Mouse (Mus musculus) granulocyte monocyte progenitor cell, adult 5-6 weeks (primary cell): ENCODE data around the gene Grin2d. TPM values are rescaled to one million over a fixed set of nuclear protein-coding genes. Genes with fewer than 3 reads are reported as not detected.
"Not testable (repeated sequence)": the region's sequence is repeated elsewhere in the genome, so short reads cannot be mapped to it uniquely, and the experiment has no call there.

Experiments used
- ATAC-seq: replicated peaks from 2 replicates; pipeline ENCODE4 v1.8.0; 2016; ENCODE audit warnings: mild to moderate bottlenecking, moderate TSS enrichment, inconsistent platforms; ENCODE audit not compliant: poor library complexity, severe bottlenecking
- total RNA-seq, 2 experiments: library from RNA; stranded (forward) in 1 of 2; stranded (reverse) in 1 of 2; fragments of 200-712, 200-1000 nt in 1 of 2; fragments of >200 nt in 1 of 2; fragmentation: Nextera tagmentation in 1 of 2; gene quantifications; 2 replicates each; pipeline ENCODE4 v1.2.3; 2014 to 2017

Grin2d gene
- total RNA-seq, 2 experiments from 2014 or later: not detected

- peak; percentile 54 for ATAC-seq
These were observed 23.4 kb upstream of the Grin2d start for GRCm38 (mm10) chr7:45901562-45901961.

GRCm38 (mm10) chr7:45898125-45898524, 19.9 kb upstream of the Grin2d start:
- not testable (repeated sequence) for ATAC-seq

- ATAC-seq: peak; percentile 52
These were observed 19.1 kb upstream of the Grin2d start for GRCm38 (mm10) chr7:45897258-45897757.

GRCm38 (mm10) chr7:45896517-45897257, 18.5 kb upstream of the Grin2d start, which contains the start of the genes Syngr4 and Tmem143:
Gene Syngr4 (minus strand): TSS chr7:45896714.
Gene Tmem143 (plus strand): TSS chr7:45896941.
- peak; percentile 85 for ATAC-seq

- ATAC-seq: no peak
These were observed 17.8 kb upstream of the Grin2d start for GRCm38 (mm10) chr7:45895931-45896516.

- ATAC-seq: no peak
These were observed 14.5 kb upstream of the Grin2d start for GRCm38 (mm10) chr7:45892651-45893050.

- peak; percentile 51 for ATAC-seq
These were observed 9.1 kb upstream of the Grin2d start for GRCm38 (mm10) chr7:45887246-45887645.

- no peak for ATAC-seq
These were observed 2.8 kb upstream of the Grin2d start for GRCm38 (mm10) chr7:45881011-45881410.

GRCm38 (mm10) chr7:45880531-45880930, 2.4 kb upstream of the Grin2d start:
- no peak for ATAC-seq

GRCm38 (mm10) chr7:45876895-45877294, 1.3 kb downstream of the Grin2d start:
- ATAC-seq: no peak

GRCm38 (mm10) chr7:45873061-45873947, 4.9 kb downstream of the Grin2d start:
- peak; percentile 45 for ATAC-seq

GRCm38 (mm10) chr7:45872624-45873023, 5.6 kb downstream of the Grin2d start, which contains the start of gene Kdelr1:
Gene Kdelr1 (plus strand): TSS chr7:45872772.
- peak; percentile 81 for ATAC-seq

GRCm38 (mm10) chr7:45870282-45871058, 7.7 kb downstream of the Grin2d start:
- no peak for ATAC-seq

GRCm38 (mm10) chr7:45869787-45870186, 8.4 kb downstream of the Grin2d start:
- no peak for ATAC-seq

GRCm38 (mm10) chr7:45869107-45869670, 9.0 kb downstream of the Grin2d start:
- no peak for ATAC-seq

GRCm38 (mm10) chr7:45867871-45868270, 10.3 kb downstream of the Grin2d start:
- no peak for ATAC-seq

- peak; percentile 85 for ATAC-seq
These were observed 12.0 kb downstream of the Grin2d start for GRCm38 (mm10) chr7:45865925-45866910.

GRCm38 (mm10) chr7:45864435-45864834, 13.7 kb downstream of the Grin2d start:
- ATAC-seq: no peak
